24 mouse cellular contexts compared by ENCODE assay signal in the genomic region with DNA sequence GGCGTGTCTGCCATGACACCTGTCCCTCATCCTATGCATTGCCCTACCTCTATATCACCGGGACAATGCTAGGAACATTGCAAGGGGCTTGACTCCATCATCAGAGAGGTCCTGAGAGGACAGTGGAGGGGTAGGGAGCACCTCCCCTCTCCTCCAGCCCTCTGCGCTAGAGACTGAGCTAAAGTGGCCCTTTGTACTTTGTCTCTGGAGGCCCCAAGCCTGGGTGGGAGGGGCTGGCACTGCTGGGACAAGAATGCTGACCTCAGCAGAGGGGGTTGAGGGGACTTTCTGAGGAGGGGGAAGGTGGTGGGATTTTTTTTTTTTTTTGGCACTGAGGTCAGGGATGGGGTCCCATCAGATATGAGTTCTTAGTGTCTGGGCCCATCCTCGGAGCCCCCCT. TPM values are rescaled to one million over a fixed set of nuclear protein-coding genes. Genes with fewer than 3 reads are reported as not detected.
DNase-seq lines count a peak whose midpoint lies in the region; ATAC-seq and TF ChIP-seq lines count a peak whose summit lies in the region.
"Had no signal": no experiment of that assay in that cellular context is flagged by ENCODE, and none has a peak within 500 bp of the region (broad histone marks: within the 10 kb centered on the region; RNA-seq: fewer than 3 reads in every experiment).

No protein-coding gene starts in this region.

- peaks cover 38% of the 10 kb centered on the region for H3K4me1 ChIP-seq in hindbrain, embryonic 10.5 days (replicated peaks)
- peaks cover 34% of the 10 kb centered on the region for H3K4me1 ChIP-seq in hindbrain, embryonic 13.5 days (replicated peaks)
- H3K4me1 ChIP-seq in stomach, embryonic 15.5 days = peaks cover 41% of the 10 kb centered on the region
- H3K4me1 ChIP-seq in stomach, postnatal 0 days (replicated peaks; ENCODE audit: control insufficient read depth, insufficient read depth) = peaks cover 5% of the 10 kb centered on the region; the same call in 1 of the 2 replicates

- H3K9ac ChIP-seq in hindbrain, embryonic 13.5 days = no peak overlapping the region
- no peak overlapping the region for H3K9ac ChIP-seq in stomach, embryonic 15.5 days
- H3K9ac ChIP-seq in stomach, postnatal 0 days (ENCODE audit: low read length) = no peak overlapping the region
- H3K9ac ChIP-seq: forebrain, embryonic 13.5 days; liver, embryonic 14.5 days had no signal

- ATAC-seq in hindbrain, embryonic 13.5 days (ENCODE audit: low FRiP score) = no peak
- ATAC-seq in stomach, embryonic 15.5 days (ENCODE audit: insufficient read depth, low FRiP score, low read depth) = no peak
- no peak for ATAC-seq in stomach, postnatal 0 days (ENCODE audit: low FRiP score, low TSS enrichment)
- ATAC-seq: forebrain, embryonic 13.5 days; hindbrain, postnatal 0 days had no signal

- H3K4me3 ChIP-seq in hindbrain, embryonic 10.5 days = no peak overlapping the region
- H3K4me3 ChIP-seq in hindbrain, embryonic 13.5 days = no peak overlapping the region
- no peak overlapping the region for H3K4me3 ChIP-seq in stomach, embryonic 15.5 days (replicated peaks)
- H3K4me3 ChIP-seq in stomach, postnatal 0 days (ENCODE audit: low read depth, low read length) = no peak overlapping the region
- H3K4me3 ChIP-seq: forebrain, embryonic 13.5 days; gastrocnemius, adult 2 months; heart, adult 2 months; limb, embryonic 10.5 days had no signal

- H3K9me3 ChIP-seq in hindbrain, embryonic 10.5 days = no peaks in the 10 kb centered on the region
- H3K9me3 ChIP-seq in hindbrain, embryonic 13.5 days = no peaks in the 10 kb centered on the region
- no peaks in the 10 kb centered on the region for H3K9me3 ChIP-seq in stomach, embryonic 15.5 days
- H3K9me3 ChIP-seq in stomach, postnatal 0 days (ENCODE audit: control insufficient read depth, low read length) = no peaks in the 10 kb centered on the region
- H3K9me3 ChIP-seq: forebrain, embryonic 13.5 days; limb, embryonic 10.5 days had no signal

- no peaks in the 10 kb centered on the region for H3K27me3 ChIP-seq in hindbrain, embryonic 10.5 days (ENCODE audit: insufficient read depth, poor library complexity, severe bottlenecking)
- no peaks in the 10 kb centered on the region for H3K27me3 ChIP-seq in hindbrain, embryonic 13.5 days
- no peaks in the 10 kb centered on the region for H3K27me3 ChIP-seq in stomach, embryonic 15.5 days (replicated peaks)
- no peaks in the 10 kb centered on the region for H3K27me3 ChIP-seq in stomach, postnatal 0 days (ENCODE audit: control insufficient read depth, insufficient read depth, low read length)
- H3K27me3 ChIP-seq: forebrain, embryonic 13.5 days had no signal

- H3K4me2 ChIP-seq in hindbrain, embryonic 13.5 days = no peak overlapping the region
- no peak overlapping the region for H3K4me2 ChIP-seq in stomach, embryonic 15.5 days
- no peak overlapping the region for H3K4me2 ChIP-seq in stomach, postnatal 0 days (replicated peaks; ENCODE audit: low read depth)
- H3K4me2 ChIP-seq: forebrain, embryonic 13.5 days had no signal

- 0 out of 2 replicates have a peak overlapping the region, but pooled peaks have one; percentile 12 for H3K27ac ChIP-seq in hindbrain, embryonic 10.5 days
- no peak overlapping the region for H3K27ac ChIP-seq in hindbrain, embryonic 13.5 days
- 0 out of 2 replicates have a peak overlapping the region, but pooled peaks have one; percentile 28 for H3K27ac ChIP-seq in stomach, embryonic 15.5 days
- H3K27ac ChIP-seq in stomach, postnatal 0 days (replicated peaks) = no peak overlapping the region
- H3K27ac ChIP-seq: forebrain, embryonic 13.5 days; gastrocnemius, adult 2 months; heart, adult 2 months; hindbrain, postnatal 0 days; limb, embryonic 10.5 days; liver, embryonic 14.5 days had no signal

- TF ChIP-seq EP300 in stomach, postnatal 0 days (optimal IDR thresholded peaks at IDR 0.05) = no peak

- TF ChIP-seq CTCF in stomach, postnatal 0 days (IDR thresholded peaks at IDR 0.05; ENCODE audit: low read depth) = no peak

- DNase-seq in hindbrain, embryonic 10.5 days (ENCODE audit: low spot score) = no peak
- DNase-seq in stomach, postnatal 0 days (ENCODE audit: low spot score) = no peak
- peak; percentile 71 for DNase-seq in kidney, postnatal 10 days
- DNase-seq in ovary, postnatal 10 days (ENCODE audit: low spot score) = no peak
- DNase-seq in heart, adult 8-10 months (ENCODE audit: low spot score) = no peak
- DNase-seq in lung, adult 18-20 months = no peak
- DNase-seq: adrenal gland, adult 8-10 months; cerebellum, postnatal 14 days; gastrocnemius, adult 2 months; heart, adult 2 months; heart, postnatal 10 days; right cerebral cortex, postnatal 14 days; thymus, postnatal 4 days had no signal

- no peaks in the 10 kb centered on the region for H3K36me3 ChIP-seq in hindbrain, embryonic 10.5 days
- H3K36me3 ChIP-seq in hindbrain, embryonic 13.5 days = no peaks in the 10 kb centered on the region
- no peaks in the 10 kb centered on the region for H3K36me3 ChIP-seq in stomach, embryonic 15.5 days
- no peaks in the 10 kb centered on the region for H3K36me3 ChIP-seq in stomach, postnatal 0 days (ENCODE audit: control insufficient read depth, insufficient read depth, low read length)
- H3K36me3 ChIP-seq: limb, embryonic 10.5 days had no signal

- WGBS in hindbrain, embryonic 10.5 days = 61% methylated on average over 4 of the region's 4 CpGs
- 63% methylated on average over 4 of the region's 4 CpGs for WGBS in hindbrain, embryonic 13.5 days
- WGBS in stomach, embryonic 15.5 days = 69% methylated on average over 4 of the region's 4 CpGs
- 61% methylated on average over 4 of the region's 4 CpGs for WGBS in stomach, postnatal 0 days

RNA-seq across cellular contexts. Expression of gene Mgat3, which starts 16.6 kb away (rescaled TPM):
- 6.3 and 8.6 TPM in 2 replicates for polyA plus RNA-seq in hindbrain, embryonic 10.5 days (2016; fragmentation: Nextera tagmentation; extraction: Ambion mirVana)
- 12.2 and 13.0 TPM in 2 replicates for polyA plus RNA-seq in hindbrain, embryonic 13.5 days (2015; fragmentation: Nextera tagmentation; extraction: Ambion mirVana)
- polyA plus RNA-seq in stomach, embryonic 15.5 days (2015; fragmentation: Nextera tagmentation; extraction: Ambion mirVana) = 9.6 and 10.6 TPM in 2 replicates
- 5.8 and 5.9 TPM in 2 replicates for polyA plus RNA-seq in stomach, postnatal 0 days (2015; fragmentation: Nextera tagmentation; extraction: Ambion mirVana)
- 1 to 10 TPM; 2.9 to 6.2 (median 4.5) TPM for total RNA-seq in heart, adult 8-10 months (2022)
- total RNA-seq: megakaryocyte, adult 5-6 weeks; monocyte, adult 5-6 weeks had no signal

RNA-seq across cellular contexts. Expression of gene Mief1, which starts 43.7 kb away (rescaled TPM):
- 38.6 and 39.3 TPM in 2 replicates for polyA plus RNA-seq in hindbrain, embryonic 10.5 days (2016; fragmentation: Nextera tagmentation; extraction: Ambion mirVana)
- polyA plus RNA-seq in hindbrain, embryonic 13.5 days (2015; fragmentation: Nextera tagmentation; extraction: Ambion mirVana) = 36.9 and 37.7 TPM in 2 replicates
- polyA plus RNA-seq in stomach, embryonic 15.5 days (2015; fragmentation: Nextera tagmentation; extraction: Ambion mirVana) = 28.2 and 32.1 TPM in 2 replicates
- 12.6 TPM in 2 replicates for polyA plus RNA-seq in stomach, postnatal 0 days (2015; fragmentation: Nextera tagmentation; extraction: Ambion mirVana)
- 10 to 100 TPM; 27.0 to 30.7 (median 28.7) TPM for total RNA-seq in heart, adult 8-10 months (2022)

RNA-seq across cellular contexts. Expression of gene AC140267.1, which starts 45.6 kb away (rescaled TPM):
- polyA plus RNA-seq in hindbrain, embryonic 10.5 days (2016; fragmentation: Nextera tagmentation; extraction: Ambion mirVana) = not detected in 2 replicates
- polyA plus RNA-seq in hindbrain, embryonic 13.5 days (2015; fragmentation: Nextera tagmentation; extraction: Ambion mirVana) = not detected in 2 replicates
- not detected in 2 replicates for polyA plus RNA-seq in stomach, embryonic 15.5 days (2015; fragmentation: Nextera tagmentation; extraction: Ambion mirVana)
- polyA plus RNA-seq in stomach, postnatal 0 days (2015; fragmentation: Nextera tagmentation; extraction: Ambion mirVana) = not detected in 2 replicates
- total RNA-seq in heart, adult 8-10 months (2022) = 10 to 100 TPM in 1 of 4 experiments, 1 to 10 TPM in 3; 5.6 to 11.9 (median 8.0) TPM
- total RNA-seq: hindbrain, postnatal 0 days; monocyte, adult 5-6 weeks; neutrophil, adult 5-6 weeks had no signal
- polyA plus RNA-seq: embryonic facial prominence, embryonic 14.5 days; heart, adult 2 months; hindbrain, postnatal 0 days; limb, embryonic 10.5 days; liver, embryonic 14.5 days; stomach, embryonic 14.5 days had no signal

RNA-seq across cellular contexts. Expression of gene Tab1, which starts 57.1 kb away (rescaled TPM):
- polyA plus RNA-seq in hindbrain, embryonic 10.5 days (2016; fragmentation: Nextera tagmentation; extraction: Ambion mirVana) = 41.3 and 42.8 TPM in 2 replicates
- polyA plus RNA-seq in hindbrain, embryonic 13.5 days (2015; fragmentation: Nextera tagmentation; extraction: Ambion mirVana) = 38.3 and 41.2 TPM in 2 replicates
- polyA plus RNA-seq in stomach, embryonic 15.5 days (2015; fragmentation: Nextera tagmentation; extraction: Ambion mirVana) = 29.5 and 33.2 TPM in 2 replicates
- 16.3 and 16.5 TPM in 2 replicates for polyA plus RNA-seq in stomach, postnatal 0 days (2015; fragmentation: Nextera tagmentation; extraction: Ambion mirVana)
- 10 to 100 TPM; 17.7 to 24.7 (median 23.3) TPM for total RNA-seq in heart, adult 8-10 months (2022)

Comparison
In these comparisons a context has a peak if more than half of its experiments do, and no peak if none do; other contexts are left out.
1. H3K27ac ChIP-seq: peak in hindbrain, embryonic 10.5 days (single experiment) and stomach, embryonic 15.5 days (single experiment); none in hindbrain, embryonic 13.5 days (single experiment) and stomach, postnatal 0 days (single experiment).